Mouse (Mus musculus) neural tube, embryonic 14.5 days (tissue): ENCODE data around the gene L3mbtl4. TPM values are rescaled to one million over a fixed set of nuclear protein-coding genes. Genes with fewer than 3 reads are reported as not detected.

Experiments
- ATAC-seq: fragments of 200-750 bp; cut with Nextera tagmentation; 2 replicates; pipeline ENCODE4 v1.8.0; 2017; ENCODE audit warnings: low read depth, mild to moderate bottlenecking, moderate TSS enrichment, moderate library complexity
- H3K27ac ChIP-seq: fragments of 300-500 bp; sonication (generic); 2 replicates; pipeline ENCODE4 v1.5.1; 2014; ENCODE audit warnings: low read depth, mild to moderate bottlenecking, control low read depth, low read length, moderate library complexity, mixed read lengths
- H3K27me3 ChIP-seq: fragments of 300-500 bp; sonication (generic); 2 replicates; pipeline ENCODE4 v1.6.1; 2014; ENCODE audit warnings: low read length; ENCODE audit not compliant: control insufficient read depth, insufficient read depth
- H3K36me3 ChIP-seq: fragments of 300-500 bp; sonication (generic); 2 replicates; pipeline ENCODE4 v1.6.1; 2014; ENCODE audit warnings: low read length, mixed read lengths; ENCODE audit not compliant: control insufficient read depth, insufficient read depth
- H3K4me1 ChIP-seq: fragments of 300-500 bp; sonication (generic); 2 replicates; pipeline ENCODE4 v1.6.1; 2014; ENCODE audit warnings: low read length; ENCODE audit not compliant: control insufficient read depth, insufficient read depth
- H3K4me2 ChIP-seq: fragments of 300-500 bp; sonication (generic); 2 replicates; pipeline ENCODE4 v1.6.1; 2014; ENCODE audit warnings: mild to moderate bottlenecking, low read depth, low read length, control low read depth
- H3K4me3 ChIP-seq: fragments of 300-500 bp; sonication (generic); 2 replicates; pipeline ENCODE4 v1.5.1; 2014; ENCODE audit warnings: low read depth, low read length, control low read depth, mixed read lengths
- H3K9ac ChIP-seq: fragments of 300-500 bp; sonication (generic); replicated peaks from 2 replicates; pipeline ENCODE4 v1.6.1; 2014; ENCODE audit warnings: low read depth, mild to moderate bottlenecking, control low read depth, low read length, mixed read lengths
- H3K9me3 ChIP-seq: fragments of 300-500 bp; sonication (generic); 2 replicates; pipeline ENCODE4 v1.6.1; 2016; ENCODE audit warnings: low read length; ENCODE audit not compliant: control insufficient read depth
- WGBS: fragments of 180-500 bp; shearing (Covaris S2); extraction: QIAGEN DNeasy Blood & Tissue Kit; methylation state at CpG from one replicate; pipeline ENCODE4 v1.1.7; 2014; 5-methylcytosine and 5-hydroxymethylcytosine counted together
- polyA plus RNA-seq: library from polyadenylated mRNA; unstranded; fragments of >200 nt; fragmentation: Nextera tagmentation; extraction: Ambion mirVana; gene quantifications from 2 replicates; pipeline ENCODE4 v1.2.1, GENCODE M21; 2014

Gene L3mbtl4
- polyA plus RNA-seq, 1 experiment from 2014 or later = 5.3 TPM

GRCm38 (mm10) chr17:68758428-68758827 lies 484.8 kb downstream of the L3mbtl4 start:
- 70% methylated on average over 5 of the region's 5 CpGs for WGBS
- H3K4me2 ChIP-seq = no peak overlapping the region
- H3K9ac ChIP-seq = no peak overlapping the region
- no peaks in the 10 kb centered on the region for H3K27me3 ChIP-seq
- H3K36me3 ChIP-seq = no peaks in the 10 kb centered on the region
- H3K27ac ChIP-seq = no peak overlapping the region
- no peaks in the 10 kb centered on the region for H3K4me1 ChIP-seq
- ATAC-seq = no peak
- no peaks in the 10 kb centered on the region for H3K9me3 ChIP-seq
- H3K4me3 ChIP-seq = no peak overlapping the region

GRCm38 (mm10) chr17:68758936-68759335 lies 485.3 kb downstream of the L3mbtl4 start:
- no peaks in the 10 kb centered on the region for H3K27me3 ChIP-seq
- H3K4me1 ChIP-seq = no peaks in the 10 kb centered on the region
- no peaks in the 10 kb centered on the region for H3K9me3 ChIP-seq
- no peak for ATAC-seq
- H3K27ac ChIP-seq = no peak overlapping the region
- no peak overlapping the region for H3K4me3 ChIP-seq
- no peak overlapping the region for H3K4me2 ChIP-seq
- no peaks in the 10 kb centered on the region for H3K36me3 ChIP-seq
- no peak overlapping the region for H3K9ac ChIP-seq
- WGBS = 94% methylated on average over 3 of the region's 3 CpGs

GRCm38 (mm10) chr17:68759978-68760377 lies 486.4 kb downstream of the L3mbtl4 start:
- ATAC-seq = no peak

GRCm38 (mm10) chr17:68764329-68764880 lies 490.8 kb downstream of the L3mbtl4 start:
- no peaks in the 10 kb centered on the region for H3K27me3 ChIP-seq
- no peak overlapping the region for H3K27ac ChIP-seq
- H3K4me1 ChIP-seq = no peaks in the 10 kb centered on the region
- no peak for ATAC-seq
- 92% methylated on average over 10 of the region's 10 CpGs for WGBS
- no peaks in the 10 kb centered on the region for H3K36me3 ChIP-seq
- no peak overlapping the region for H3K4me3 ChIP-seq
- H3K4me2 ChIP-seq = no peak overlapping the region
- H3K9me3 ChIP-seq = no peaks in the 10 kb centered on the region
- H3K9ac ChIP-seq = no peak overlapping the region

More at GRCm38 (mm10) chr17:68759978-68760377, 486.4 kb downstream of the L3mbtl4 start:
- 68% methylated on average over 1 of the region's 1 CpGs for WGBS
- H3K27ac ChIP-seq = no peak overlapping the region
- no peaks in the 10 kb centered on the region for H3K4me1 ChIP-seq
- no peaks in the 10 kb centered on the region for H3K9me3 ChIP-seq
- H3K27me3 ChIP-seq = no peaks in the 10 kb centered on the region
- H3K4me3 ChIP-seq = no peak overlapping the region
- H3K36me3 ChIP-seq = no peaks in the 10 kb centered on the region
- H3K4me2 ChIP-seq = no peak overlapping the region
- no peak overlapping the region for H3K9ac ChIP-seq

GRCm38 (mm10) chr17:68769561-68769960 lies 496.0 kb downstream of the L3mbtl4 start:
- H3K9ac ChIP-seq = no peak overlapping the region
- WGBS = 79% methylated on average over 4 of the region's 4 CpGs
- H3K4me1 ChIP-seq = no peaks in the 10 kb centered on the region
- no peaks in the 10 kb centered on the region for H3K9me3 ChIP-seq
- no peak overlapping the region for H3K4me2 ChIP-seq
- no peak overlapping the region for H3K4me3 ChIP-seq
- no peak for ATAC-seq
- H3K36me3 ChIP-seq = no peaks in the 10 kb centered on the region
- H3K27ac ChIP-seq = no peak overlapping the region
- no peaks in the 10 kb centered on the region for H3K27me3 ChIP-seq

- Histone ChIP-seq H3K27ac (no peak overlapping the region), H3K27me3 (no peaks in the 10 kb centered on the region), H3K36me3 (no peaks in the 10 kb centered on the region), H3K9me3 (no peaks in the 10 kb centered on the region), H3K9ac (no peak overlapping the region), H3K4me2 (no peak overlapping the region), H3K4me1 (no peaks in the 10 kb centered on the region), H3K4me3 (no peak overlapping the region)
- 68% methylated on average over 7 of the region's 7 CpGs for WGBS
- ATAC-seq = no peak
Observed at GRCm38 (mm10) chr17:68771046-68771750, 497.6 kb downstream of the L3mbtl4 start.

GRCm38 (mm10) chr17:68793741-68794140 lies 520.1 kb downstream of the L3mbtl4 start:
- no peaks in the 10 kb centered on the region for H3K4me1 ChIP-seq
- no peaks in the 10 kb centered on the region for H3K36me3 ChIP-seq
- H3K27me3 ChIP-seq = no peaks in the 10 kb centered on the region
- no peak overlapping the region for H3K4me2 ChIP-seq
- no peaks in the 10 kb centered on the region for H3K9me3 ChIP-seq
- no peak for ATAC-seq
- H3K4me3 ChIP-seq = no peak overlapping the region
- H3K9ac ChIP-seq = no peak overlapping the region
- H3K27ac ChIP-seq = no peak overlapping the region
- 88% methylated on average over 4 of the region's 4 CpGs for WGBS

- Histone ChIP-seq H3K9me3 (no peaks in the 10 kb centered on the region), H3K4me1 (no peaks in the 10 kb centered on the region), H3K27me3 (no peaks in the 10 kb centered on the region), H3K4me2 (no peak within 1 kb of the TSS), H3K36me3 (no peaks in the 10 kb centered on the region), H3K9ac (no peak within 1 kb of the TSS), H3K27ac (no peak within 1 kb of the TSS), H3K4me3 (no peak within 1 kb of the TSS)
- WGBS = 89% methylated on average over 6 of the region's 6 CpGs
- ATAC-seq = no peak
Observed at GRCm38 (mm10) chr17:68826323-68826722, 552.7 kb downstream of the L3mbtl4 start, which contains the start of gene Tmem200c. Gene Tmem200c (plus strand): TSS chr17:68826623.
